In the genomic region with DNA sequence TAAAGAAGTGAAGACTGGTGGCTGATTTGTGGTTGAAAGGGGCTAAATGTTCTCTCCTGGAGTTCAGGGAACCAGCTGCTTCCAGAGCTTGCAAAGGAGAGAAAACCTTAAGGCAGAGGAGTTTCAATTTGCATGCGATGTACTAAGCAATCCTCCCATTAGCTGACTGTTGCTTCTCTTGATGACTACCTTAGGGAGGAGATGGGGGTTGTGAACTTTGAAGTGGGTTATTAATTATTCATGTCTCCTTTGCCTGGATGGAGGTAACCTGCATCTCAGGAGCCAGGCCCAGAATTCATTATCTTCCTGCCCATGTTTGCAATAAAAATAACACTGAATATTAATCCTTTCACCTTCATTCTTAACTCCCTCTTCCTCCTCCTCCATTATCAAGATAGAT, we compare ENCODE assay signal across 13 mouse cellular contexts.
"Had no signal": no experiment of that assay in that cellular context is flagged by ENCODE, and none has a peak within 500 bp of the region (broad histone marks: within the 10 kb centered on the region; RNA-seq: fewer than 3 reads in every experiment).

No protein-coding gene starts in this region.

- H3K4me3 ChIP-seq: intestine, embryonic 15.5 days; layer of hippocampus, adult 2 months; limb, embryonic 10.5 days; lung, embryonic 15.5 days; neural tube, embryonic 13.5 days had no signal

- H3K9ac ChIP-seq: intestine, embryonic 15.5 days; lung, embryonic 15.5 days; neural tube, embryonic 13.5 days had no signal

- H3K9me3 ChIP-seq: intestine, embryonic 15.5 days; limb, embryonic 10.5 days; lung, embryonic 15.5 days; neural tube, embryonic 13.5 days had no signal

- H3K27me3 ChIP-seq: intestine, embryonic 15.5 days; lung, embryonic 15.5 days; neural tube, embryonic 13.5 days had no signal

- ATAC-seq: intestine, embryonic 15.5 days had no signal

- H3K27ac ChIP-seq: intestine, embryonic 15.5 days; layer of hippocampus, adult 2 months; limb, embryonic 10.5 days; lung, embryonic 15.5 days; macrophage; neural tube, embryonic 13.5 days had no signal

- H3K4me1 ChIP-seq: intestine, embryonic 15.5 days; limb, embryonic 10.5 days; lung, embryonic 15.5 days; neural tube, embryonic 13.5 days had no signal

- DNase-seq: kidney, adult 18-20 months; kidney, postnatal 10 days; kidney, postnatal 4 days; lung, postnatal 14 days; right cerebral cortex, postnatal 25 days; thymus, postnatal 4 days had no signal

- H3K4me2 ChIP-seq: intestine, embryonic 15.5 days; liver, embryonic 11.5 days; lung, embryonic 15.5 days; neural tube, embryonic 13.5 days had no signal

- H3K36me3 ChIP-seq: intestine, embryonic 15.5 days; limb, embryonic 10.5 days; lung, embryonic 15.5 days; neural tube, embryonic 13.5 days had no signal
